Mouse (Mus musculus) pancreas, adult 10 weeks (tissue): Measurements from ENCODE around the gene Gm21677. TPM values are rescaled to one million over a fixed set of nuclear protein-coding genes. Genes with fewer than 3 reads are reported as not detected.

Experiments
- polyA plus RNA-seq: library from polyadenylated mRNA; stranded (reverse); fragments of 350-450 nt; fragmentation: Illumina TruSeq; extraction: RNeasy Lipid Tissue Mini Kit (QIAGEN cat#74804); gene quantifications from one replicate; pipeline ENCODE4 v1.2.3, GENCODE M21; 2015; ENCODE audit warnings: low read depth, low replicate concordance; ENCODE audit not compliant: insufficient read depth

Gm21677 gene
- not detected for polyA plus RNA-seq

GRCm38 (mm10) chrY:3306349-3306748, at the start of gene Gm21677:
Gene Gm21677, minus strand, starts transcription at chrY:3306449.

GRCm38 (mm10) chrY:3345229-3345628, 39.0 kb upstream of the Gm21677 start, which contains the start of gene Gm21693:
Gene Gm21693, minus strand, starts transcription at chrY:3345329.

Other genes starting within 250 kb of the Gm21677 start
- not detected for gene Gm21693, start 38.9 kb upstream of the Gm21677 start, polyA plus RNA-seq
- gene Gm21704, start 103.7 kb upstream of the Gm21677 start, polyA plus RNA-seq, result not detected
- gene Gm21708, start 103.7 kb upstream of the Gm21677 start, polyA plus RNA-seq, result not detected